Mouse (Mus musculus): ENCODE data around the gene Mpeg1. TPM values are rescaled to one million over a fixed set of nuclear protein-coding genes. Genes with fewer than 3 reads are reported as not detected.

Mpeg1 gene
- polyA plus RNA-seq, 1 experiment = 0.01 TPM

GRCm38 (mm10) chr19:12473201-12473641 lies 12.6 kb downstream of the Mpeg1 start:
- H3K79me2 ChIP-seq (ENCODE audit: control insufficient read depth, insufficient read depth) = no peaks in the 10 kb centered on the region
- TF ChIP-seq USF1 (IDR thresholded peaks at IDR 0.05; ENCODE audit: low read depth) (peak; percentile 88), MYOD1 (IDR thresholded peaks at IDR 0.05; ENCODE audit: control insufficient read depth, insufficient read length, low read depth) (peak; percentile 20), FOSL1 (IDR thresholded peaks at IDR 0.05; ENCODE audit: insufficient read depth, low read length, poor library complexity, severe bottlenecking) (no peak)
- H3K4me3 ChIP-seq (ENCODE audit: insufficient read depth, poor library complexity, severe bottlenecking) = no peak overlapping the region
- H3ac ChIP-seq (ENCODE audit: control insufficient read depth, insufficient read length, low read depth) = no peak overlapping the region
- H3K79me3 ChIP-seq (ENCODE audit: low read depth) = no peaks in the 10 kb centered on the region
- no peaks in the 10 kb centered on the region for H3K27me3 ChIP-seq (ENCODE audit: control insufficient read depth, insufficient read depth, insufficient read length)
- H3K36me3 ChIP-seq (ENCODE audit: control insufficient read depth, insufficient read depth) = no peaks in the 10 kb centered on the region

GRCm38 (mm10) chr19:12473951-12474350 lies 13.4 kb downstream of the Mpeg1 start:
- Histone ChIP-seq H3K79me3 (ENCODE audit: low read depth) (no peaks in the 10 kb centered on the region), H3K4me3 (ENCODE audit: insufficient read depth, poor library complexity, severe bottlenecking) (no peak overlapping the region), H3K36me3 (ENCODE audit: control insufficient read depth, insufficient read depth) (no peaks in the 10 kb centered on the region), H3K79me2 (ENCODE audit: control insufficient read depth, insufficient read depth) (no peaks in the 10 kb centered on the region), H3K27me3 (ENCODE audit: control insufficient read depth, insufficient read depth, insufficient read length) (no peaks in the 10 kb centered on the region), H3ac (ENCODE audit: control insufficient read depth, insufficient read length, low read depth) (no peak overlapping the region)
- TF ChIP-seq FOSL1 (IDR thresholded peaks at IDR 0.05; ENCODE audit: insufficient read depth, low read length, poor library complexity, severe bottlenecking) (no peak), MYOD1 (IDR thresholded peaks at IDR 0.05; ENCODE audit: control insufficient read depth, insufficient read length, low read depth) (no peak), CTCF (IDR thresholded peaks at IDR 0.05; ENCODE audit: control insufficient read depth, insufficient read depth, insufficient read length) (no peak), CEBPB (IDR thresholded peaks at IDR 0.05; ENCODE audit: low read depth) (no peak), MAX (IDR thresholded peaks at IDR 0.05) (no peak), MYOG (IDR thresholded peaks at IDR 0.05; ENCODE audit: control insufficient read depth, extremely low read depth, insufficient read length) (no peak), USF1 (IDR thresholded peaks at IDR 0.05; ENCODE audit: low read depth) (no peak)

DNA sequence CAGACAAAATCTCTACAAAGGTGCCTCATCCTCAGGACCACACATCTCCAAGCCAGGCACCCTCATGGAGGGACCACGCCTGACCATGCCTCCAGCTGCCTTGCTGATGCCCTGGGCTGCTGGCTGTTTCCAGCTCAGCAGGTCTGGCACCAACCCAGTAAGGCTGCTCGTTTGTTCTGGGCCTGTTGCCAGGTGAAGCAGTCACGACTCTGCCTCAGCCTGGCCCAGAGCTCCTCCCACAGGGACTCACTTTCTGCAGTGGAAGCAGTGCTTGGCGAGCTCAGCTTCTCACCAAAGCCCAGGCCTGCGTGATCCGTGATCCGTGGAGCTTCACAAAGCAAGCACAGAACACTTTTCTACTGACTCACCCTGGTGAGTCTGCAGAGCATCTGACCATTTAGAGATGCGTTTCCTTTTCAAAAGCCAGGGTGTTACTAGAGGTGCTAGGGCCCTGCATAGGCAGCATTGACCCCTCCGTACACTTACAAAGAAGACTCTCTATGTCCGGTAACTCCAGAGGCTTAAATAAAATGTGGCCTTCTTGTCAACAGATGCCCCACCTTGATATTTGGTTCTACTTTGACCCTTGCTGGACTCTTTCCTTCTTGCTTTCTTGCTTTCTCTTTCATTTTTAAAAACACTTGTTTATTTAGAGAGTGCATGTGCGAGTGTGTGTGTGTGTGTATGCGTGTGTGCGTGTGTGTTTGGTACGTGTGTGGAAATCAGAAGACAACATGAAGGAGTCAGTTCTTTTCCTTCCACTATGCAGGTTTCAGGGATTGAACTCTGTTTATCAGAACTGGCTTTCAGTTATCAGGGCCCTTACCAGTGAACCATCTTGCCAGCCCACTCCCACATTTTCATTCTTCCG lies 15.0 kb downstream of the Mpeg1 start:
- no peaks in the 10 kb centered on the region for H3K27me3 ChIP-seq (ENCODE audit: control insufficient read depth, insufficient read depth, insufficient read length)
- no peak overlapping the region for H3ac ChIP-seq (ENCODE audit: control insufficient read depth, insufficient read length, low read depth)
- H3K79me2 ChIP-seq (ENCODE audit: control insufficient read depth, insufficient read depth) = no peaks in the 10 kb centered on the region
- TF ChIP-seq MAX (IDR thresholded peaks at IDR 0.05) (peak; percentile 20), MYOG (IDR thresholded peaks at IDR 0.05; ENCODE audit: control insufficient read depth, extremely low read depth, insufficient read length) (no peak)
- H3K79me3 ChIP-seq (ENCODE audit: low read depth) = no peaks in the 10 kb centered on the region
- H3K36me3 ChIP-seq (ENCODE audit: control insufficient read depth, insufficient read depth) = no peaks in the 10 kb centered on the region
- no peak overlapping the region for H3K4me3 ChIP-seq (ENCODE audit: insufficient read depth, poor library complexity, severe bottlenecking)

DNA sequence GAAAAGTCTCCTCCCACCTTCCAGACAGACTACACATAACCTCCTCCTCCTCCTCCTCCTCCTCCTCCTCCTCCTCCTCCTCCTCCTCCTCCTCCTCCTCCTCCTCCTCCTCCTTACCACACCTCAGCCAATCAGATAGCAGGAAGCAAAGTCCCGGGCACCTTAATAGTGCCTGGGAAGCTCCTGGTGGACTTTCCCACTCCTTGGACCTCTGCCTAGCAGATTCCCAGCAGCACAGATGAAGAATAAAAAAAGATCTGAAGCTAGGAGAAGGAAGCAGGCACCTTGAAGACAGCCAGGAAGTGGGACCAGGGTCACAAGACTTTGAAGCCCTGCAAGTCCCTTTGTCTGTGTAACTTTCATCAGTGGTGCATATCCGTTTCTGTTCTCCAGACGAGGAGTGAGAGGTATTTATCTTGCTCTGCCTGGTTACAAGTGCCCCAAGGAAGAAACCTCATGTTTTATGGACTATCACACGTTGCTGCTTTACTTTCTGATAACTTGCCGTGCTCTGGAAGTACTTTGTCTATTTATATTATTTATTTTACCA lies 16.2 kb downstream of the Mpeg1 start:
- Histone ChIP-seq H3K27me3 (ENCODE audit: control insufficient read depth, insufficient read depth, insufficient read length) (no peaks in the 10 kb centered on the region), H3K79me3 (ENCODE audit: low read depth) (no peaks in the 10 kb centered on the region), H3K36me3 (ENCODE audit: control insufficient read depth, insufficient read depth) (no peaks in the 10 kb centered on the region), H3ac (ENCODE audit: control insufficient read depth, insufficient read length, low read depth) (no peak overlapping the region), H3K79me2 (ENCODE audit: control insufficient read depth, insufficient read depth) (no peaks in the 10 kb centered on the region), H3K4me3 (ENCODE audit: insufficient read depth, poor library complexity, severe bottlenecking) (no peak overlapping the region)
- no peak for TF ChIP-seq FOSL1 (IDR thresholded peaks at IDR 0.05; ENCODE audit: insufficient read depth, low read length, poor library complexity, severe bottlenecking)

- no peak overlapping the region for H3K4me3 ChIP-seq (ENCODE audit: insufficient read depth, poor library complexity, severe bottlenecking)
- TF ChIP-seq MYOG (IDR thresholded peaks at IDR 0.05; ENCODE audit: control insufficient read depth, extremely low read depth, insufficient read length) = no peak
- no peak for TF ChIP-seq USF1 (IDR thresholded peaks at IDR 0.05; ENCODE audit: low read depth)
- no peak for TF ChIP-seq FOSL1 (IDR thresholded peaks at IDR 0.05; ENCODE audit: insufficient read depth, low read length, poor library complexity, severe bottlenecking)
- no peak for TF ChIP-seq CEBPB (IDR thresholded peaks at IDR 0.05; ENCODE audit: low read depth)
- no peak for TF ChIP-seq MAX (IDR thresholded peaks at IDR 0.05)
- no peak for TF ChIP-seq MYOD1 (IDR thresholded peaks at IDR 0.05; ENCODE audit: control insufficient read depth, insufficient read length, low read depth)
- TF ChIP-seq CTCF (IDR thresholded peaks at IDR 0.05; ENCODE audit: control insufficient read depth, insufficient read depth, insufficient read length) = no peak
Measured at GRCm38 (mm10) chr19:12478369-12478768, 17.8 kb downstream of the Mpeg1 start.

DNA sequence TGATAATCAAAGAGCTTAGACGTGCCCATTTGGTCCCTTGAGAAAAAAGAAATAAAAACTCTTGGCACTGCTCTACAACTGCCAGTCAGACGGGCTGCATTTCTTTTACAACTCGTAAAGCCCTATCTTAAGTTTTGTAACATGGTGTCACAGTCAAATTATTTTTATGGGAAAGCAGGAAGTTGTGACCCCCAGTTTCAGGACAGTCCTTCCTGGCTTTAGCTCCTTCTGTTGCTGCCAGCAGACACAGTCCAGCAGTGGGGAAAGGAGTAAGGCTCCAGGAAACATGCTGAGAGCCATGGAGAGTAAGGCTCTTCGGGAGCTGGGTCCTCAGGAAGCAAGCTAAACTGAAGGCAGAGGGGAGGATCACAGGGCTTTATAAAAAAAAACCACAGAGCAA lies 23.2 kb downstream of the Mpeg1 start:
- no peaks in the 10 kb centered on the region for H3K79me3 ChIP-seq (ENCODE audit: low read depth)
- no peak overlapping the region for H3K4me3 ChIP-seq (ENCODE audit: insufficient read depth, poor library complexity, severe bottlenecking)
- no peaks in the 10 kb centered on the region for H3K79me2 ChIP-seq (ENCODE audit: control insufficient read depth, insufficient read depth)
- H3K27me3 ChIP-seq (ENCODE audit: control insufficient read depth, insufficient read depth, insufficient read length) = no peaks in the 10 kb centered on the region
- no peak for TF ChIP-seq MAX (IDR thresholded peaks at IDR 0.05)
- no peak for TF ChIP-seq CEBPB (IDR thresholded peaks at IDR 0.05; ENCODE audit: low read depth)
- TF ChIP-seq MYOG (IDR thresholded peaks at IDR 0.05; ENCODE audit: control insufficient read depth, extremely low read depth, insufficient read length) = no peak
- TF ChIP-seq USF1 (IDR thresholded peaks at IDR 0.05; ENCODE audit: low read depth) = no peak
- TF ChIP-seq CTCF (IDR thresholded peaks at IDR 0.05; ENCODE audit: control insufficient read depth, insufficient read depth, insufficient read length) = no peak
- TF ChIP-seq FOSL1 (IDR thresholded peaks at IDR 0.05; ENCODE audit: insufficient read depth, low read length, poor library complexity, severe bottlenecking) = no peak
- no peak for TF ChIP-seq MYOD1 (IDR thresholded peaks at IDR 0.05; ENCODE audit: control insufficient read depth, insufficient read length, low read depth)
- no peaks in the 10 kb centered on the region for H3K36me3 ChIP-seq (ENCODE audit: control insufficient read depth, insufficient read depth)
- H3ac ChIP-seq (ENCODE audit: control insufficient read depth, insufficient read length, low read depth) = no peak overlapping the region

More at GRCm38 (mm10) chr19:12478369-12478768, 17.8 kb downstream of the Mpeg1 start:
- H3K36me3 ChIP-seq (ENCODE audit: control insufficient read depth, insufficient read depth) = no peaks in the 10 kb centered on the region
- no peak overlapping the region for H3ac ChIP-seq (ENCODE audit: control insufficient read depth, insufficient read length, low read depth)
- no peaks in the 10 kb centered on the region for H3K27me3 ChIP-seq (ENCODE audit: control insufficient read depth, insufficient read depth, insufficient read length)
- H3K79me2 ChIP-seq (ENCODE audit: control insufficient read depth, insufficient read depth) = no peaks in the 10 kb centered on the region
- no peaks in the 10 kb centered on the region for H3K79me3 ChIP-seq (ENCODE audit: low read depth)
